Mouse (Mus musculus) left cerebral cortex, adult 9 months (tissue): Measurements from ENCODE around the gene Mllt10.

ENCODE experiments used
- DNase-seq, 2 experiments: peaks; one replicate each; pipeline ENCODE4 v3.0.0; 2022; ENCODE audit warnings: low spot score in 2 of 2

Mllt10 gene

GRCm38 (mm10) chr2:18201820-18202462 is 146.9 kb downstream of the Mllt10 start:
- DNase-seq = no peak

GRCm38 (mm10) chr2:18202923-18203322 is 147.9 kb downstream of the Mllt10 start:
- DNase-seq = no peak

- peak in 1 of 2 experiments; percentile 46 for DNase-seq
Observed at GRCm38 (mm10) chr2:18205118-18205517, 150.1 kb downstream of the Mllt10 start.

GRCm38 (mm10) chr2:18206811-18207210 is 151.8 kb downstream of the Mllt10 start:
- DNase-seq = peak in 1 of 2 experiments; percentile 53

- peak; percentile 69 to 70 for DNase-seq
Observed at GRCm38 (mm10) chr2:18208578-18208977, 153.5 kb downstream of the Mllt10 start.

- DNase-seq = no peak
Observed at GRCm38 (mm10) chr2:18209211-18209823, 154.3 kb downstream of the Mllt10 start.

- no peak for DNase-seq
Observed at GRCm38 (mm10) chr2:18209948-18210347, 154.9 kb downstream of the Mllt10 start.

- DNase-seq = no peak
Observed at GRCm38 (mm10) chr2:18214031-18214430, 159.0 kb downstream of the Mllt10 start.

GRCm38 (mm10) chr2:18217867-18218266 is 162.8 kb downstream of the Mllt10 start:
- DNase-seq = peak in 1 of 2 experiments; percentile 30

GRCm38 (mm10) chr2:18218500-18218899 is 163.5 kb downstream of the Mllt10 start:
- DNase-seq = no peak

- no peak for DNase-seq
Observed at GRCm38 (mm10) chr2:18219136-18219535, 164.1 kb downstream of the Mllt10 start.

GRCm38 (mm10) chr2:18219569-18219968 is 164.5 kb downstream of the Mllt10 start:
- no peak for DNase-seq

- no peak for DNase-seq
Observed at GRCm38 (mm10) chr2:18228486-18229062, 173.5 kb downstream of the Mllt10 start.

- no peak for DNase-seq
Observed at GRCm38 (mm10) chr2:18229279-18229678, 174.2 kb downstream of the Mllt10 start.

GRCm38 (mm10) chr2:18231143-18231542 is 176.1 kb downstream of the Mllt10 start:
- DNase-seq = no peak

- DNase-seq = no peak
Observed at GRCm38 (mm10) chr2:18232883-18233567, 178.0 kb downstream of the Mllt10 start.

GRCm38 (mm10) chr2:18235524-18235923 is 180.5 kb downstream of the Mllt10 start:
- no peak for DNase-seq

- no peak for DNase-seq
Observed at GRCm38 (mm10) chr2:18249224-18249623, 194.2 kb downstream of the Mllt10 start.
